Mouse (Mus musculus): Measurements from ENCODE around the gene Golph3. TPM values are rescaled to one million over a fixed set of nuclear protein-coding genes. Genes with fewer than 3 reads are reported as not detected.

Golph3 gene
- polyA plus RNA-seq, 1 experiment from 2014 or later = 75.1 TPM

GRCm38 (mm10) chr15:12375641-12376311 lies 54.5 kb downstream of the Golph3 start:
- Histone ChIP-seq H3K27me3 (peaks cover 19% of the 10 kb centered on the region), H3K9ac (peak overlapping the region; percentile 55), H3K4me3 (peak overlapping the region; percentile 22), H3K4me2 (peak overlapping the region; percentile 50), H3K27ac (0 out of 2 replicates have a peak overlapping the region, but pooled peaks have one; percentile 40), H3K36me3 (peaks cover 3% of the 10 kb centered on the region; the same call in 1 of the 2 replicates), H3K9me3 (no peaks in the 10 kb centered on the region), H3K4me1 (replicated peaks) (peaks cover 20% of the 10 kb centered on the region)
- peak; percentile 68 for ATAC-seq (ENCODE audit: low FRiP score)
- WGBS = 2% methylated on average over 19 of the region's 19 CpGs

GRCm38 (mm10) chr15:12376491-12377069 lies 55.3 kb downstream of the Golph3 start:
- peak overlapping the region; percentile 50 for H3K4me2 ChIP-seq

GRCm38 (mm10) chr15:12377800-12378199 lies 56.5 kb downstream of the Golph3 start:
- H3K36me3 ChIP-seq = peaks cover 3% of the 10 kb centered on the region; the same call in 1 of the 2 replicates
- H3K27ac ChIP-seq = no peak overlapping the region
- peaks cover 15% of the 10 kb centered on the region for H3K4me1 ChIP-seq (replicated peaks)
- H3K9me3 ChIP-seq = no peaks in the 10 kb centered on the region
- WGBS = 78% methylated on average over 10 of the region's 10 CpGs
- no peak for ATAC-seq (ENCODE audit: low FRiP score)
- H3K27me3 ChIP-seq = peaks cover 19% of the 10 kb centered on the region
- no peak overlapping the region for H3K4me3 ChIP-seq
- H3K4me2 ChIP-seq = no peak overlapping the region
- no peak overlapping the region for H3K9ac ChIP-seq

More at GRCm38 (mm10) chr15:12376491-12377069, 55.3 kb downstream of the Golph3 start:
- Histone ChIP-seq H3K9ac (peak overlapping the region; percentile 55; the same call in 1 of the 2 replicates), H3K27ac (no peak overlapping the region), H3K27me3 (peaks cover 19% of the 10 kb centered on the region), H3K9me3 (no peaks in the 10 kb centered on the region), H3K4me1 (replicated peaks) (peaks cover 17% of the 10 kb centered on the region), H3K36me3 (peaks cover 3% of the 10 kb centered on the region; the same call in 1 of the 2 replicates), H3K4me3 (no peak overlapping the region)
- 48% methylated on average over 13 of the region's 13 CpGs for WGBS
- ATAC-seq (ENCODE audit: low FRiP score) = no peak

- WGBS = 93% methylated on average over 3 of the region's 3 CpGs
- Histone ChIP-seq H3K4me3 (no peak overlapping the region), H3K4me1 (replicated peaks) (peaks cover 13% of the 10 kb centered on the region), H3K27ac (no peak overlapping the region), H3K36me3 (peaks cover 3% of the 10 kb centered on the region; the same call in 1 of the 2 replicates), H3K9ac (no peak overlapping the region), H3K9me3 (no peaks in the 10 kb centered on the region), H3K27me3 (peaks cover 12% of the 10 kb centered on the region), H3K4me2 (no peak overlapping the region)
- no peak for ATAC-seq (ENCODE audit: low FRiP score)
Measured at GRCm38 (mm10) chr15:12380057-12380456, 58.8 kb downstream of the Golph3 start.

GRCm38 (mm10) chr15:12380548-12380947 lies 59.3 kb downstream of the Golph3 start:
- H3K4me3 ChIP-seq = no peak overlapping the region
- ATAC-seq (ENCODE audit: low FRiP score) = no peak
- H3K27ac ChIP-seq = no peak overlapping the region
- H3K4me2 ChIP-seq = no peak overlapping the region
- 54% methylated on average over 5 of the region's 5 CpGs for WGBS
- no peak overlapping the region for H3K9ac ChIP-seq
- peaks cover 11% of the 10 kb centered on the region for H3K4me1 ChIP-seq (replicated peaks)
- no peaks in the 10 kb centered on the region for H3K9me3 ChIP-seq
- H3K36me3 ChIP-seq = peaks cover 3% of the 10 kb centered on the region; the same call in 1 of the 2 replicates
- peaks cover 7% of the 10 kb centered on the region for H3K27me3 ChIP-seq

- Histone ChIP-seq H3K9me3 (no peaks in the 10 kb centered on the region), H3K27ac (no peak overlapping the region), H3K9ac (no peak overlapping the region), H3K36me3 (peaks cover 3% of the 10 kb centered on the region; the same call in 1 of the 2 replicates), H3K27me3 (no peaks in the 10 kb centered on the region), H3K4me1 (replicated peaks) (peaks cover 16% of the 10 kb centered on the region), H3K4me2 (no peak overlapping the region), H3K4me3 (no peak overlapping the region)
- 82% methylated on average over 13 of the region's 13 CpGs for WGBS
- no peak for ATAC-seq (ENCODE audit: low FRiP score)
Measured at GRCm38 (mm10) chr15:12384679-12385078, 63.4 kb downstream of the Golph3 start.

- H3K27ac ChIP-seq = no peak overlapping the region
Measured at GRCm38 (mm10) chr15:12388726-12389489, 67.7 kb downstream of the Golph3 start.

GRCm38 (mm10) chr15:12394758-12395157 lies 73.5 kb downstream of the Golph3 start:
- Histone ChIP-seq H3K27ac (no peak overlapping the region), H3K36me3 (0 out of 2 replicates have a peak, but pooled peaks cover 2% of the 10 kb centered on the region), H3K4me1 (replicated peaks) (0 out of 2 replicates have a peak, but pooled peaks cover under 1% of the 10 kb centered on the region), H3K9ac (no peak overlapping the region), H3K4me3 (no peak overlapping the region), H3K27me3 (no peaks in the 10 kb centered on the region), H3K4me2 (no peak overlapping the region), H3K9me3 (no peaks in the 10 kb centered on the region)
- no peak for ATAC-seq (ENCODE audit: low FRiP score)
- 95% methylated on average over 10 of the region's 10 CpGs for WGBS

More at GRCm38 (mm10) chr15:12388726-12389489, 67.7 kb downstream of the Golph3 start:
- Histone ChIP-seq H3K36me3 (no peaks in the 10 kb centered on the region), H3K9me3 (no peaks in the 10 kb centered on the region), H3K4me3 (no peak overlapping the region), H3K27me3 (no peaks in the 10 kb centered on the region), H3K4me1 (replicated peaks) (peaks cover 17% of the 10 kb centered on the region), H3K4me2 (no peak overlapping the region), H3K9ac (no peak overlapping the region)
- peak; percentile 46; the same call in 1 of the 2 replicates for ATAC-seq (ENCODE audit: low FRiP score)
- WGBS = 46% methylated on average over 15 of the region's 15 CpGs

- Histone ChIP-seq H3K27me3 (no peaks in the 10 kb centered on the region), H3K4me2 (no peak overlapping the region), H3K9me3 (no peaks in the 10 kb centered on the region), H3K4me3 (no peak overlapping the region), H3K9ac (no peak overlapping the region), H3K36me3 (0 out of 2 replicates have a peak, but pooled peaks cover 2% of the 10 kb centered on the region), H3K27ac (no peak overlapping the region), H3K4me1 (replicated peaks) (no peaks in the 10 kb centered on the region)
- WGBS = 84% methylated on average over 6 of the region's 6 CpGs
- no peak for ATAC-seq (ENCODE audit: low FRiP score)
Measured at GRCm38 (mm10) chr15:12397032-12397431, 75.8 kb downstream of the Golph3 start.

Other genes with a start within 250 kb of the Golph3 start
- gene Zfr, start 203.6 kb upstream of the Golph3 start, polyA plus RNA-seq (2015; fragmentation: Nextera tagmentation; extraction: Ambion mirVana) = 147 and 159 TPM in 2 replicates
- gene Mtmr12, start 116.4 kb upstream of the Golph3 start, polyA plus RNA-seq (2015; fragmentation: Nextera tagmentation; extraction: Ambion mirVana) = 7.7 and 8.3 TPM in 2 replicates
- gene 1810049J17Rik, start 449 bp downstream of the Golph3 start, polyA plus RNA-seq (2015; fragmentation: Nextera tagmentation; extraction: Ambion mirVana) = not detected in 2 replicates